Mouse (Mus musculus) layer of hippocampus, adult 18-20 months (tissue): Measurements from ENCODE around the gene Sptlc2. TPM values are rescaled to one million over a fixed set of nuclear protein-coding genes. Genes with fewer than 3 reads are reported as not detected.
"Not testable (repeated sequence)": the region's sequence is repeated elsewhere in the genome, so short reads cannot be mapped to it uniquely, and the experiment has no call there.

Experiments used
- DNase-seq, 2 experiments: peaks; one replicate each; pipeline ENCODE4 v3.0.0; 2022; ENCODE audit warnings: low spot score in 2 of 2
- total RNA-seq, 2 experiments: library from RNA; stranded (reverse); gene quantifications; 2 replicates each; pipeline ENCODE4 v1.2.3; 2021

The Sptlc2 gene
- total RNA-seq, 2 experiments from 2014 or later, result 24.6 to 40.9 TPM

- DNase-seq, result no peak
These were observed 56.2 kb downstream of the Sptlc2 start for GRCm38 (mm10) chr12:87331908-87332307.

DNA sequence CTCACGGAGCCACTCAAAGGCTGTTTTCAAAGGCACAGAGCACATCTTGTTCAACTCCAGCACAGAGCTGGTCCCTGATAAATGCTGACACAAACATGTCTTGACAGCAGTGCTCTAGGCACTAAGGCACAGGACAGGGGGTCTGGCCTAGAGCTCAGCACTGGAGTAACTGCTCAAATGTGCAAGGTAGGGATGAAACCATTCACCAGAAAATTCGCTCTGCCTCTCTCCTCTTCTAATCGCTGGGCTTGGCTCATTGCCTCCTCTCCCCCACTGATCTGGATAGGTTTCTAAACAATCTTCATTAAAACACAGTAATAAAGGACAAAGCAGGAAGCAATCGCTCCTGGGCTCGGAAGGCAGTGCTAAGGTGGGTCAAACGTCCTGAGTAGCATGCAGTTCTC, 57.1 kb downstream of the Sptlc2 start:
- peak in 1 of 2 experiments; percentile 30 for DNase-seq

DNA sequence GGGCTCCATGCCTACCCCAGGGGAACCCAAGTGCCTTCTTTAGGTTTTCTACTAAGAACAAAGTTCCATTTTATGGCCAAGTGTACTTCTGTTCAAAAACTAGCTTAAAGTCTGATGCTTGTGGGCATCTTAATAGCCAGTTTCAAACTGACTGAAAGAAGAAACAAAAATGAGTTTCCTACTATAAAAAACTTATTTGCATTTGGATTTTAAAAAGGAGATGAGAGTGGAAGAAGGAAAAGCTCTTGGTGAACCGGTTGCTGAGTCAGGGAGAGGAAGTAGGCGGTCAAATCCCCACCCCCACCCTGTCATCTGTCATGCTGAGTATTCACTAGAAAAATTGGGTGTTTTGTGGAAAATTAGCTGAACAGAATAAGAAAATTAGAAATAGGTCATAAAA, 57.9 kb downstream of the Sptlc2 start:
- no peak for DNase-seq

DNA sequence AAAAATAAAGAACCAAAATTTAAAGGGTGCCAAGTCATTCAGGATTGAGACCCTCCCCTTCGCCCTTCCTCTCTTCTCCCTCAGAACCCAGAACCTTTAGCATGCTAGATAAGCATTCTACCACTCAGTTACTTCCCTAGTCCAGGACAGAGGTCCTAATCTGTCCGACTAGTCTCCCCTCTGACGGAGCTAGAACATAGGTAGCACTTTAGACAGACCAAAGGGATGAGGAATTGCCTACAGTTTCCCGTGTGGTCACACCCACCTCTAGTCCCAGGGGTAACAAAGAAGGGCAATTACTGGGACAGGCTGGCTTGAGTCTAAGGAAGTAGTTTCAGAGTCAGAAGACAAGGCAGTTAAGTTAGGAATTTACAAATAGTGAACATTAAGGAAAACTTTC, 60.1 kb downstream of the Sptlc2 start:
- no peak for DNase-seq

DNA sequence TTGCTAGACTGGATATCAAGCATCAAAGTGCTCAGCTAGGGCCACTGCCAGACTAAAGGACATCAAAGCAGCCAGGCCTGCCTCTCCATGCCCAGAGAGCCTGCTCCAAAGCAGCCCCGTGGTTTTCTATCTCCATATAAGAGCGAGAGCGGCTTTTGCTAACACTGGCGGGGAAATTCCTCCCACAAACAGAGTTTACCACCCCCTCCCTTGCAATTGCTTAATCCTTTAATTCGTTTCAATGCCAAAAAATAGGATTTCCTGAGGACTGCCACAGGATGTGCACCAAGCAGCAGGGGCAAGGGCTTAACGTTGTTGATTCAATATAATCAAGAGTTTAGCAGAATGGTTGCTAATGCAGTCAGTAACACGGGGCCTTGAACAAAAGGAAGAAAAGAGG, 60.5 kb downstream of the Sptlc2 start:
- DNase-seq, result no peak

DNA sequence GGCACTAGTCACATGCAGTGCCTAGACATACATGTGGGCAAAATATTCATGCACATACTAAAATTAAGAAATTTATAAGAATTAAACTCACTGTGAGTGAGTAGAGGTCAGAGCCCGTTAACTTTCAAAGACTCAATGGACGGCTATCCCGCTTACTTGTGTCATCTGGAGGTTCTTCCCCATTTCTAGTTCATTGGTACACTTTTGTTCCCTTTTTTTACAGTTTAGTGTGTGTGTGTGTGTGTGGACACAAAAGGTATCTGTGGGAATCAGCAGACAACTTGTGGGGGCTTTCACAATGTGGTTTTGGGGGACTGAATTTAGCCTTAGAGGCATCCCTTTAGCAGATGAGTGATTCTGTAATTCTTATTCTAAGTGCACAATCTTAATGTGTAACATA, 62.7 kb downstream of the Sptlc2 start:
- DNase-seq, result no peak

DNA sequence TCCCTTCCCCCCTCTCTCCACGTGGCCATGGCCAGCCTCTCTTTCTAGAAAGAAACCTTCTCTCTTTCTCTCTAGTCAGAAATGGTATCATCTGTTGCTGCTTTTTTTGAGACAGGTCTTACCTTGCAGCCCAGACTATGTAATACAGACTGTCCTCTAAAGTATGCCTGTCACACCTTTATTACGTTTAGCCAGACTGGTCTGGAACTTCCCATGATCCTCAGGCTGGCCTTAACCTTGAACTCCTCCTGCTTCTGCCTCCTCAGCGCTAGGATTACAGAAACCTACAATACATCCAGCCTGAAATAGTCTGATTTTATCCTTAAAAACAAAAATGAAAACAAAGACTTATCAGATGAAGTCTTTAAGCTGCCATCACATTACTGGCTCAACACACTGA, 68.9 kb downstream of the Sptlc2 start:
- no peak for DNase-seq

- DNase-seq, result no peak
These were observed 70.2 kb downstream of the Sptlc2 start for GRCm38 (mm10) chr12:87317951-87318350.

- no peak for DNase-seq
These were observed 75.1 kb downstream of the Sptlc2 start for GRCm38 (mm10) chr12:87313098-87313497.

DNA sequence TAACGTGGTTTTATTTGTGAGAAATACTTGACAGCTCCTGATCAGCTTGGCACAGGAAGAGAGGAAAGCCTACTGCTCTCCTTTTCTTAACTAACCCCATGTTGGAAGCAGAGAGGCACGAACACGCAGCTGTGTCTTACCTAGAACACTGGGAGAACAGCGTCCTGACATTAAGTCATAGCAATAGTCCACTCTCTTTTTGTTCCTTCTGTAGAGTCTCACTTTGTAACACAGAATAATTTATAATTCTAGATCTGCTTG, 81.6 kb downstream of the Sptlc2 start:
- DNase-seq, result not testable (repeated sequence)

DNA sequence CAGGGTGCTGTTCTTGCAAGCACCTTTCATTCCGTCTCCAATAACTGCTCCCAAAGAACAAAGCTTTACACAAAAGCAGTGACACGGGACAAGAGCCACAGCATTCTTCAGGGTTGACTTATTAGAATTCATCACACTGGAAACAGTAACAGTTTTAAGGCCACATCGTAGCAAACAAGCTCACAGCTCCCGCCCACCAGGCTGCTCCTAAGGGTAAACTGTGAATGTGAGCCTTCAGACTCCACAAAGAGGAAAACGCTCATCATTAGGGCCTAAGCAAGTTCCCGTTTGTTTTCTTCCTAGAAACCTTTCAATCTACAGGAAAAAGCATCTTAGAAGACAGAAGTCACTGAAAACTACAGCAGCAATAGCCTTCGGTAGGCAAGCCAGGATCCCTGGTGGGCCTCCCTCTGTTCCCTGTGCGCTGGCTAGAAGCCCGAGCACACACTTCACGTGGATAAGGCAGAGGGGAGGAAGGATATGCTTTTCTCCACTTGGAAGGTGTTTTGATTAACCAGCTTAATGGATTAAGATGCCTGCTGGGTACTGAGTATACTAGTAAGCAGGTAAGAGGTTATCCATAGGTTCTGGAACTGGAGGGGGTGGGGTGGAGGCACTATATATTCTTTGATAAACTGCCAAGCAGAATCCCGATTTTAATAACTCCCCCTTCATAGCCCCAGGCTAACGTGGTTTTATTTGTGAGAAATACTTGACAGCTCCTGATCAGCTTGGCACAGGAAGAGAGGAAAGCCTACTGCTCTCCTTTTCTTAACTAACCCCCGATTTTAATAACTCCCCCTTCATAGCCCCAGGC, 82.2 kb downstream of the Sptlc2 start:
- peak in 1 of 2 experiments; percentile 9 for DNase-seq

DNA sequence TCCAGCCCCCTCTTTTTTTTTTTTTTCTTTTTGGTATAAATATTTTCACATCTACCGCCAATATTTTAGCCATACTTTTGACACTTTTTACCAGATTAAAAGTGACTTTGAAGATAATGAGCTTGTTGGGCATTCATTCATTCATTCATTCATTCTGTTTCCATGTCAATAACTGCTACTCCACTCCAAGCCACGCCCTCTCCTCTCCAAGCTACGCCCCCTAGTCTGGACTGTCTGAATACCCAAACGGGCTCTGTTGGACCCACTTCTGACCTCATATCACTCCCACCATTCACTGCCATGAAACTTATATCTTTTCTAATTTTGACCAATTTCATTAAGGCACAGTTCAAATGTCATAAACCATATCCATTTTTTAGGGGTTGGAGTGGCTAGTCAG, 87.0 kb downstream of the Sptlc2 start:
- DNase-seq, result no peak

GRCm38 (mm10) chr12:87300441-87300690, 87.8 kb downstream of the Sptlc2 start:
- no peak for DNase-seq

DNA sequence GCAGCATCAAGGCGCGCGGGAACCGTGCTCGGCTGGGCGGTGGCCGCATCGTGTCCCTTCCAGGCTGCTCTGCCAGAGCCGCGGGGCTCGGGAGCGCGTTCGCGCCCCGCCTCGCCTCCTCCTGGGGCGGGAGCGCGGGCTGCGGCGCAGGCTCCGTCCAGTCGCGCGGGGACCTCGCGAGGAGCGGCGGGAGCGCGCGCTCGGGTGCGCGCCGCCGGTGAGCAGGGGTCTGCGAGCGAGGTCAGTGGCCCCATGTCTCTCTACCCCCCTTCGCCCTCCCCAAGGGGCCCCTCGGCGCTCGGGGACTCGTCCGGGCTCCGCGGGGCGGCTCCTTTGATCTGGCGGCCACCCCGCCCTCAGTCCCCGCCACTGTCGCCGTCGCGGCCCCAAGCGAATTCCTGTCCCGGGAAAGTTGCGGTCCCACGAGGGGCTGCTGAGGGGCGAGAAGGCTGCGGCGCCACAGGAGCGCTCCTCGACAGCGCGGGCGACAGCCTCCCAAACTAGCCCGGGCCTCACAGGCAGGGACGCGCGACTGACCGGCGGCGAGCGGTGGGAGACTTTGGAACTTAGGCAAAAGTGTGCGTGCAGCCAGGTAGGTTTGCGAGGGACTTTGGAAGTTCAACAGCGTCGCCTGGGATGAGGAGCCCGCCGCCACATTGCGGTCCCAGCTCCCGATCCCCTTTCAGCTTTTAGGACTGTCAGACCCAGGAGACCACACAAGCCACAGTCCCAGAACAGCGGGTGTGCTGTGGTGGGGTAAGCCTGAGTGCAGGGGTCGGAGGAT, 88.3 kb downstream of the Sptlc2 start, which contains the start of gene Ism2:
Ism2 (minus strand) TSS at position 49 of the 784 bp plus-strand sequence.
- DNase-seq, result peak in 1 of 2 experiments; percentile 7

DNA sequence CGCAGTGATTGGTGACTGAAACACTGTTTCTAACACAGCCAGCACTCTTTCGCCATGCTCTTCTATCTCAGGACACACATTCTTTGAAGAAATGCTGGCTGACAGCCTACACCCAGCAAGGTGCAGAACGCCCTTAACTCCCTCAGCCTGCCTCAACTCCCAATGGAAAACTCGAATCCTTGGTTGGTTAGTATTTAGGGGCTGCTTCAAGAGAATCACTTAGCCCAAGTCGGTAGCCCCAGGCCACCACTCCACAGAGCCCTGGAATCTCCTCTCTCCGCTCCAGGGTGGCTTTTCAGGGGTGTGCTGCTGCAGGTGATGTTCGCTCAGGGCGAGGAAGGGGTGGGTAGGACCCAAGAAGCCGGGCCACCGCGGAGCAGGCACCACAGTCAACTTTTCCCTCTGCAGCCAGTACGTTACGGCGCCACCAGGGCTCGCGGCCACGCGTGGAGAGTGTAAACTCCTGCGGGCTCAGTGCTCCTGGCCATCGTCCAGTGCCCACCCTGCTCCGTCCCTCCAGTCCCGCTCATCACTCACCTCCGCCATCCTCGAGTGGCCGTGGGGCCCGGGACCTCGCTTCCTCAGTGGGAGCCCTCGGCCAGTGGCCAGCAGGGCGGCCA, 89.0 kb downstream of the Sptlc2 start:
- DNase-seq, result no peak

- DNase-seq, result no peak
These were observed 94.2 kb downstream of the Sptlc2 start for GRCm38 (mm10) chr12:87293934-87294333.

DNA sequence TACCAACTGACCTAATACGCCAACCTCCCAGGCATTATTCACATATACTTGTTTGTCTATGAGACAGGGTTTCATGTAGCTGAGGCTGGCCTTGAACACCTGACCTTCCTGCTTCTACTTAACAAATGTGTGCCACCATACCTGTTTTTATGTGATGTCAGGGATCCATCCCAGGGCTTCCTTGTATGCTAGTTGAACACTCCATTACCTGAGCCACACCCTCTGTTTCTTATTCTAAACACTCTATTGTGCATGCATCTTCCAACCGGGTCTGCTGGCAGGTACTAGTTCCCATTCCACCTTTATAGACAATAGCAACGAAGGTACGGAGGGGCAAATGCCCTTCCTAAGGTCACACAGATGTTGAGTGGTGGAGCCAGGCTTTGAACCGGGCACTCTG, 99.1 kb downstream of the Sptlc2 start:
- DNase-seq, result no peak

- DNase-seq, result no peak
These were observed 103.4 kb downstream of the Sptlc2 start for GRCm38 (mm10) chr12:87284726-87285125.

- no peak for DNase-seq
These were observed 103.9 kb downstream of the Sptlc2 start for GRCm38 (mm10) chr12:87284268-87284667.

DNA sequence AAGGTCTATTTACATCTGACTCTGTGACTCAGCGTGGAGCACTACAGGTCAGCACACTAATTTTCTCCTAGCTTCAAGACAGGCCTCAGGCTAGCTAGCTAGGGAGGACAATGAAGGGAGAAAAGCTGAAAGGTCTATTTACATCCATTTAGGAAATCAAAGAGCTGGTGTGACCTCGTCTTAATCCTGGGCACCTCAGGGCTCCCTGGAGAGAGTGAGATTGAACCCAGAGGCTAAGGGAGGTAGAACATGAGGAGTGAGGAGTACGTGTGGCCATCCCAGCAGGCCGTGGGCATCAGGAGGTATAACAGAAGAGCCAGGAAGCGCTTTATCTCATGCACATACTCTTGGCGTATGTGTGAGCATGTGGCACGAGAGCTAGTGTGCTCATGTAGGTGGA, 104.4 kb downstream of the Sptlc2 start:
- DNase-seq, result no peak

DNA sequence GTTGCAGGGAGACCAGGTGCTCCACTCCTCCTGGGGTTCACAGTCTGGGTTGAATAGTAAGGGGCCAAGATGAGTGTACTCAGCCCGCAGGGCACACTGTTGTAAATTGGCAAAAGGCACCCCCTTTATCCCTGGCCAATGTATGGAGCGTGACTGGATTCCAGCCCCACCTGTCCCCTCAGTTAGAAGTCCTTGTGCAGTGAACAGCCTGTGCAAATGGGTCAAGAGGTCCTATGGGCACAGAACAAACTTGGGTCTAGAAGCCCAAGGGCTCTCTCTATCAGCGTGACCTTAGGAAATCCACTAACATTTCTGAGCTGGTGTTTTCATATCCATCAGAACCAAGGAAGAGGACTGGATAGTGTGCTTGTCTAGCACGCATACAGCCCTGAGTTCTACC, 105.4 kb downstream of the Sptlc2 start:
- DNase-seq, result no peak

- DNase-seq, result no peak
These were observed 106.4 kb downstream of the Sptlc2 start for GRCm38 (mm10) chr12:87281766-87282165.

GRCm38 (mm10) chr12:87279879-87280278, 108.3 kb downstream of the Sptlc2 start:
- DNase-seq, result no peak
